Mouse (Mus musculus) cortical plate, adult 2 months (tissue): Measurements from ENCODE around the gene Gm44805. TPM values are rescaled to one million over a fixed set of nuclear protein-coding genes. Genes with fewer than 3 reads are reported as not detected.

ENCODE experiments used
- H3K27ac ChIP-seq: fragments of 200-500 bp; 2 replicates; pipeline ENCODE4 v1.5.1; 2012; ENCODE audit warnings: low read length, control low read depth, inconsistent platforms; ENCODE audit not compliant: insufficient read depth
- H3K4me1 ChIP-seq: fragments of 200-500 bp; 2 replicates; pipeline ENCODE4 v1.6.1; 2011; ENCODE audit warnings: low read length; ENCODE audit not compliant: control insufficient read depth, insufficient read depth
- H3K4me3 ChIP-seq: fragments of 200-500 bp; 2 replicates; pipeline ENCODE4 v1.5.1; 2011; ENCODE audit warnings: mild to moderate bottlenecking, low read length, control low read depth; ENCODE audit not compliant: insufficient read depth
- CTCF ChIP-seq: fragments of 200-500 bp; IDR thresholded peaks from 2 replicates; pipeline ENCODE4 v1.5.1; 2011; ENCODE audit warnings: mild to moderate bottlenecking, control low read depth, low read length; ENCODE audit not compliant: insufficient read depth; ENCODE audit errors: extremely low read depth
- POLR2A ChIP-seq: fragments of 200-500 bp; IDR thresholded peaks from 2 replicates; pipeline ENCODE4 v1.6.1; 2011; ENCODE audit warnings: mild to moderate bottlenecking, low read length, control low read depth; ENCODE audit not compliant: insufficient read depth; ENCODE audit errors: extremely low read depth
- polyA plus RNA-seq: library from polyadenylated mRNA; depleted of rRNA; stranded (reverse); fragments of >200 nt; gene quantifications from 2 replicates; pipeline ENCODE4 v1.2.3, GENCODE M21; 2012; rRNA removed

Gene Gm44805
- not detected in 2 replicates for polyA plus RNA-seq

GRCm38 (mm10) chr7:19681202-19681694 lies at the start of gene Gm44805, which contains the start of gene Apoc4:
Gene Gm44805, minus strand, starts transcription at chr7:19681423.
Gene Apoc4, minus strand, starts transcription at chr7:19681479.
- Histone ChIP-seq H3K4me1 (no peaks in the 10 kb centered on the region), H3K27ac (no peak within 1 kb of the TSS), H3K4me3 (no peak within 1 kb of the TSS)
- no peak for TF ChIP-seq CTCF
- TF ChIP-seq POLR2A, result no peak

DNA sequence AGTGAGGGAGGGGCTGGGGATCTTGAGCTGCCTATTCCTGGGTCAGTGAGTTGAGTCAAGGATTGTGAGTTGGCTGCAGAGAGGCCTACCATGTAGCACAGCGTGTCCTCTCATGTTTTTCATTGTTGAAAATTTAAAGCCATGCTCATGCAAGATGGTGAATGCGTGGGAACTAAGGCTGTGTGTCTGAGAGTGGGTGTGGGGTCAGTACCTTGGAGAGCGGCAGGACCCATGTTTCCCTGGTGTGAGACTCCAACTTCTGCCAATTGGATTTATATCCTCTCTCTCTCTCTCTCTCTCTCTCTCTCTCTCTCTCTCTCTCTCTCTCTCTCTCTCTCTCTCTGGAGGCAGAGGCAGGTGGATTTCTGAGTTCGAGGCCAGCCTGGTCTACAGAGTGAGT lies 45.3 kb upstream of the Gm44805 start:
- no peaks in the 10 kb centered on the region for H3K4me1 ChIP-seq
- H3K4me3 ChIP-seq, result no peak overlapping the region
- no peak for TF ChIP-seq POLR2A
- no peak for TF ChIP-seq CTCF
- H3K27ac ChIP-seq, result no peak overlapping the region

DNA sequence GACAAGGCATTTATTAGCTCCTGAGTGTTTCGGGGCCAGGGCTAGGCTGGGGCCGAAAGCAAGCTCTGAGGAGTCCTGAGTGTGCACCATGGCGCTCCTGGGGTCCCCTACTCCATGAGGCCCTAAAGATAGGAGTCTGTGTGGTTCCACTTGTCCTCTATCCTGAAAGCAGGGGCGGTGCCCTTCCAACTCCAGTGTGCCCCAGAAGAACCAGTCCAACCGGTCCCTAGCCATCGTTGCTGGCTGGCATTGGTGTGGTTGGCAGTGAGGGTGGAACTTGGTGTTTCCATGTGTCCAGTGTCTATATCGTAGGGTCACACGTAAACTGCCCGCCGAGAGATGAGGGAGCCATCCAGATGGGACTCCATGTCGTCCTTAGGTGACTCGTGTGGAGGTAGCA lies 42.9 kb upstream of the Gm44805 start:
- no peaks in the 10 kb centered on the region for H3K4me1 ChIP-seq

DNA sequence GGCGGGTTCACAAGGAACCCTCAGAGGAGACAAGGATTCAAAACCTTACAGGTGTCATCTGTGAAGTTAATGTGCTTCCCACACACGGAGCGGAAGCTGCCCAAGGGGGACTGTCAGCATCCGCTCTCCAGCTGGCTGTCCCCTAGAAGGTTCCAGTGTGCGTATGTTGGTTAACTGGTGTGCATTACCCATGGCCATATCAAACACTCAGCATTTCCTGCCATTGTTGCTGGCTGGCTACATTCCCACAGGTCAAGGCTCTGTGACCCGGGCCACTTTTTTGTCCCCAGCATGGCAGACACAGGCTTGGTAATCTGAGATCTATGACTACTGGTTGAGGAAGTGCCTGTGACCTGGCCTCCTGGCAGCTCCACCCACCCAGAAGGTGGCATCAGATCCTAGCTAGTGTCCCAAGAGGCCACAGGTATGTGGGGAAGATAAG lies 41.6 kb upstream of the Gm44805 start:
- Histone ChIP-seq H3K4me3 (no peak overlapping the region), H3K4me1 (no peaks in the 10 kb centered on the region), H3K27ac (no peak overlapping the region)
- TF ChIP-seq CTCF (no peak), POLR2A (no peak)

More for the DNA sequence above, 42.9 kb upstream of the Gm44805 start:
- no peak for TF ChIP-seq POLR2A
- no peak for TF ChIP-seq CTCF
- H3K4me3 ChIP-seq, result no peak overlapping the region
- H3K27ac ChIP-seq, result no peak overlapping the region

- TF ChIP-seq CTCF (no peak), POLR2A (no peak)
- H3K27ac ChIP-seq, result no peak overlapping the region
- H3K4me1 ChIP-seq, result no peaks in the 10 kb centered on the region
These were observed 38.0 kb upstream of the Gm44805 start for GRCm38 (mm10) chr7:19719200-19719599.

DNA sequence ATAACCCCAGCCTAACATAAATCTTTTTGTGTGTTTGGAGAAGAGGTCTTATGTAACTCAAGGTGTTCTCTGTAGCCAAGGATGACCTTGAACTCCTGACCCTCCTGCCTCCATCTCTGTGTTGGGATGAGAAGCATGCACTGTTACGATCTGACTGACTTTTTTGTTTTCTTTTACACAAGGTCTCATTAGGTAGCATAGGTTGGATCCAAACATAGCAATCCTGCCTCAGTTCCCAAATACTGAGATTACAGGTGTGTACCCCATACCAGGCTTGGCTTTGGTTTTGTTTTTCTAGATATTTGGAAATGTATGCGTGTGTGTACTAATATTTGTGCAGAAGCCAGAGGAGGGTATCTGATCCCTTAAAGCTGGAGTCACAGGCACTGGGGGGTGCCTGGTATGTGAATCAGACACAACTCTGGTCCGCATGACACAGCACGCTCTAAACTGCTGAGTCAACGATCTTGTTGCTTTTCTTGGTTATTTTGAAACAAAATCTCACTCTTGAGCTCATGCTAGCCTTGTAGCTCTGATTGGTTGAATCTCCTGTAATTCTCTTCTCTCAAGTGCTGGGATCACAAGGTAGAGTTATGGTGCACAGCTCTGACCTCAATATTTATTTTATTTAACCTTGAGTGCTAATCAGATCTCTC lies 37.2 kb upstream of the Gm44805 start:
- TF ChIP-seq CTCF, result no peak
- no peak for TF ChIP-seq POLR2A
- no peaks in the 10 kb centered on the region for H3K4me1 ChIP-seq
- H3K27ac ChIP-seq, result no peak overlapping the region
- no peak overlapping the region for H3K4me3 ChIP-seq

More at GRCm38 (mm10) chr7:19719200-19719599, 38.0 kb upstream of the Gm44805 start:
- H3K4me3 ChIP-seq, result no peak overlapping the region

DNA sequence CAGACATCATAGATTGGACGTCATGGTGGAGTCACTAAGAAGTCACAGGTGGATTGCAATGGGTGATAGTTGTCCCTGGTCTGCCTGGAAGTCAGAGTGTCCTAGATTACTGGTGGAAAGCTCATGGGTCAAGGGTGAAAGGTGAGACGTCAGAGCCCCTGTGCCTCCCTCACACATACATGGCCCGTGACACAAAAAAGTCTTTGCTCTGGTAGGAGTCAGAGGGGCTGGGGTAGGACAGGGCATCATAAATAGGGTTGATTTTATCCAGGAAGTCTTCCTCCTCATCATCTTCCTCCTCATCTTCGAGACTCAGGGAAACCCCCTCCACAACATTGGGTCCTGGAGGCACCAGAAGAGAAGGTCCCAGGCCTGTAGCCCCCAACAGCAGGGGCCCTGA lies 36.1 kb upstream of the Gm44805 start:
- H3K27ac ChIP-seq, result no peak overlapping the region
- H3K4me3 ChIP-seq, result no peak overlapping the region
- no peaks in the 10 kb centered on the region for H3K4me1 ChIP-seq
- no peak for TF ChIP-seq CTCF
- TF ChIP-seq POLR2A, result no peak

GRCm38 (mm10) chr7:19716822-19717221 lies 35.6 kb upstream of the Gm44805 start:
- H3K4me1 ChIP-seq, result no peaks in the 10 kb centered on the region
- no peak overlapping the region for H3K27ac ChIP-seq
- H3K4me3 ChIP-seq, result no peak overlapping the region
- TF ChIP-seq POLR2A (no peak), CTCF (no peak)

DNA sequence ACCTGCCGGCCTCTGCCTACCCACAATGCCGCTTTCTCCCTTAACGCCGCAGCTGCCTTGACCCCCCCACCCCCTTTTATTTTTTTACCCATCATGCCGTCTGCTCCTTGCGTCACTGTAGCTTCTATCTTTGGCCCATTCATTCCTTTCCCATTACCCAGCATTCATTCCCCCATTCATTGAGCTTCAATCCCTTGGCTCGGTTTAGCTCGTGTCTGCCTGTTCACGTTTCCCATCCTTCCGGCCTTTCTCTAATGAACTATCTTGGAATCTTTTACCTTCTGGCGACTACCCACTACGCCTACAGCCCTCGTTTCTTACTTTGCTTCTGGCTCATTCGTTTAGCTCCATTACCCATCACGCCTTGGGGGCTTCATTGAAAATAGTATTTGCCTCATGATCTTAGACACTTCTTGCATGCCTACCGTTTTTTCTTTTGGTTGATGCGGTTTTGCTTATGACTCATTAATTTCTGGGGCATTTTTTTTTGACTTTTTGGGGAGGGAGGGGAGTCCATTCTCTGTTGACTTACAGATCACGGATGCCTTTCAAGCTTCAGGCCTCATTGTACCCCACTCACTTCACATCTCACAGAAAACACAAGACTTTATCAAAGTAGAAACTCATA lies 34.9 kb upstream of the Gm44805 start:
- no peaks in the 10 kb centered on the region for H3K4me1 ChIP-seq
- no peak for TF ChIP-seq CTCF
- peak; percentile 37; the same call in 1 of the 2 replicates for TF ChIP-seq POLR2A
- peak overlapping the region; percentile 25 for H3K4me3 ChIP-seq

GRCm38 (mm10) chr7:19715239-19716054 lies 34.2 kb upstream of the Gm44805 start, which contains the start of gene Tomm40:
Gene Tomm40, minus strand, starts transcription at chr7:19715438.
- Histone ChIP-seq H3K27ac (peak within 1 kb of the TSS; percentile 18), H3K4me1 (no peaks in the 10 kb centered on the region)

More for the DNA sequence above, 34.9 kb upstream of the Gm44805 start:
- H3K27ac ChIP-seq, result peak overlapping the region; percentile 18

More at GRCm38 (mm10) chr7:19715239-19716054, 34.2 kb upstream of the Gm44805 start, which contains the start of gene Tomm40:
- peak within 1 kb of the TSS; percentile 44 for H3K4me3 ChIP-seq
- TF ChIP-seq CTCF, result no peak
- TF ChIP-seq POLR2A, result peak; percentile 39; the same call in 1 of the 2 replicates
